Mouse (Mus musculus): ENCODE measurements around the gene Aif1. TPM values are rescaled to one million over a fixed set of nuclear protein-coding genes. Genes with fewer than 3 reads are reported as not detected.

The Aif1 gene
- total and polyA plus RNA-seq, 3 experiments: 7.0 to 14.7 (median 14.1) TPM

- DNase-seq (ENCODE audit: extremely low read depth): peak; percentile 68
- Histone ChIP-seq H3K4me1 (ENCODE audit: control insufficient read depth in 1 of 2, insufficient read depth in 2 of 2) (peaks cover 12 to 39% of the 10 kb centered on the region in 2 experiments), H3K27ac (ENCODE audit: insufficient read depth, low read depth) (no peak overlapping the region), H3K9me3 (replicated peaks; ENCODE audit: low read length) (no peaks in the 10 kb centered on the region), H3K27me3 (replicated peaks) (no peaks in the 10 kb centered on the region), H3K36me3 (replicated peaks in 1 of 2; ENCODE audit: control insufficient read depth in 1 of 2, insufficient read depth in 1 of 2, low read length in 1 of 2) (no peaks in the 10 kb centered on the region), H3K4me3 (replicated peaks in 1 of 3; ENCODE audit: low read depth in 2 of 3, low read length in 2 of 3, poor library complexity in 1 of 3) (no peak overlapping the region), H3K79me2 (replicated peaks; ENCODE audit: control insufficient read depth, extremely low read depth, insufficient read depth, poor library complexity, severe bottlenecking) (no peaks in the 10 kb centered on the region), H3K9ac (ENCODE audit: insufficient read depth, low read depth) (no peak overlapping the region), H3K4me2 (ENCODE audit: insufficient read depth, low read depth, poor library complexity, severe bottlenecking) (no peak overlapping the region)
- in situ Hi-C loops (cut with MboI; ENCODE audit: low pct_ligation_motif_present, low pct_unique_long_range_greater_than_20kb, low sequenced_read_pairs) (no loop called here), dilution Hi-C loops (cut with MboI; ENCODE audit: extremely low pct_ligation_motif_present, extremely low pct_unique_long_range_greater_than_20kb, low sequenced_read_pairs) (no loop called here)
- TF ChIP-seq BHLHE40 (IDR thresholded peaks at IDR 0.05; ENCODE audit: low read depth, low read length): no peak; the same call in 1 of the 2 replicates
- TF ChIP-seq CTCF (conservative IDR thresholded peaks at IDR 0.05 in 1 of 2, IDR thresholded peaks at IDR 0.05 in 1 of 2; ENCODE audit: low read depth in 2 of 2, low read length in 2 of 2): peak; percentile 83 to 98
- peak; percentile 100 for TF ChIP-seq SMC3 (IDR thresholded peaks at IDR 0.05; ENCODE audit: low read depth, low read length)
- no peak for TF ChIP-seq ELF1 (IDR thresholded peaks at IDR 0.05; ENCODE audit: low read depth, low read length)
- TF ChIP-seq TCF12 (IDR thresholded peaks at IDR 0.05; ENCODE audit: low read depth, low read length): peak; percentile 53; the same call in 1 of the 2 replicates
- TF ChIP-seq UBTF (IDR thresholded peaks at IDR 0.05; ENCODE audit: low read depth, low read length): no peak
- TF ChIP-seq NRF1 (IDR thresholded peaks at IDR 0.05; ENCODE audit: low read depth, low read length): no peak
- TF ChIP-seq SIN3A (IDR thresholded peaks at IDR 0.05; ENCODE audit: low read length): peak; percentile 55; the same call in 1 of the 2 replicates
- TF ChIP-seq EP300 (IDR thresholded peaks at IDR 0.05; ENCODE audit: low read length): no peak
- peak; percentile 46; the same call in 1 of the 2 replicates for TF ChIP-seq MXI1 (IDR thresholded peaks at IDR 0.05; ENCODE audit: low read depth, low read length)
- peak; percentile 68; the same call in 1 of the 2 replicates for TF ChIP-seq MEF2A (IDR thresholded peaks at IDR 0.05; ENCODE audit: borderline replicate concordance, low read depth, low read length)
- peak; percentile 98 for TF ChIP-seq RAD21 (IDR thresholded peaks at IDR 0.05; ENCODE audit: low read depth, low read length)
- no peak for TF ChIP-seq MAFK (IDR thresholded peaks at IDR 0.05; ENCODE audit: insufficient replicate concordance, low read length)
- peak; percentile 68; the same call in 1 of the 2 replicates for TF ChIP-seq MAZ (IDR thresholded peaks at IDR 0.05; ENCODE audit: low read depth, low read length)
- TF ChIP-seq IRF4 (IDR thresholded peaks at IDR 0.05; ENCODE audit: low read depth, low read length): peak; percentile 17; the same call in 1 of the 2 replicates
- peak; percentile 99 for TF ChIP-seq ZC3H11A (IDR thresholded peaks at IDR 0.05; ENCODE audit: low read depth, low read length)
- TF ChIP-seq MYC (IDR thresholded peaks at IDR 0.05; ENCODE audit: low read depth, low read length): peak; percentile 34; the same call in 1 of the 2 replicates
- no peak for TF ChIP-seq JUN (IDR thresholded peaks at IDR 0.05; ENCODE audit: insufficient read depth, low read depth, low read length)
- TF ChIP-seq ZNF384 (IDR thresholded peaks at IDR 0.05; ENCODE audit: low read depth, low read length): 0 out of 2 replicates have a peak, but pooled peaks have one; percentile 19
- no peak for TF ChIP-seq NELFE (IDR thresholded peaks at IDR 0.05; ENCODE audit: low read depth, low read length)
Measured at GRCm38 (mm10) chr17:35178528-35178927, 2.7 kb upstream of the Aif1 start.

DNA sequence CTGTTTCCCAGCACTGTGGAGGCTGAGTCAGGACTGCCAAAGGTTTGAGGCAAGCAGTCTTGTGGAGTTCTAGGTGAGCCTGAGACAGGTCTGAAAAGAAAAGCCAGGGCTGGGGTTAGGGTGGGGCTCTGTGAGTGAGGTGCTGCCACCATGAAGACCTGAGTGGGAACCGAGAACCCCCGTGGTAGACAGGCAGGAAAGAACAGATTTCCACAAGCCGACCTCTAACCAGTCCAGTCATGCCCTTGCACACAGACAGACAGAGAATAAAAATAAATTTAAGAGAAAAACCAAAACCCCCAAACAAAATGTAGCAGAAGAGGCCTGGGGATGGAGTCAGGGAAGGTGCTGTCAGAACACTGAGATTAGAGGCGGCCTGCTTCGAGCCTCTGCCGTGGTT, 486 bp downstream of the Aif1 start:
- no peak for DNase-seq (ENCODE audit: extremely low read depth)
- Histone ChIP-seq H3K4me3 (replicated peaks in 1 of 3; ENCODE audit: low read depth in 2 of 3, low read length in 2 of 3, poor library complexity in 1 of 3) (no peak overlapping the region), H3K27ac (ENCODE audit: insufficient read depth, low read depth) (peak overlapping the region; percentile 96), H3K27me3 (replicated peaks) (no peaks in the 10 kb centered on the region), H3K36me3 (replicated peaks in 1 of 2; ENCODE audit: control insufficient read depth in 1 of 2, insufficient read depth in 1 of 2, low read length in 1 of 2) (no peaks in the 10 kb centered on the region), H3K4me1 (ENCODE audit: control insufficient read depth in 1 of 2, insufficient read depth in 2 of 2) (peaks cover 17 to 53% of the 10 kb centered on the region in 2 experiments), H3K9ac (ENCODE audit: insufficient read depth, low read depth) (peak overlapping the region; percentile 21; the same call in 1 of the 2 replicates), H3K79me2 (replicated peaks; ENCODE audit: control insufficient read depth, extremely low read depth, insufficient read depth, poor library complexity, severe bottlenecking) (no peaks in the 10 kb centered on the region), H3K9me3 (replicated peaks; ENCODE audit: low read length) (no peaks in the 10 kb centered on the region), H3K4me2 (ENCODE audit: insufficient read depth, low read depth, poor library complexity, severe bottlenecking) (peak overlapping the region; percentile 3; the same call in 1 of the 2 replicates)
- dilution Hi-C loops (cut with MboI; ENCODE audit: extremely low pct_ligation_motif_present, extremely low pct_unique_long_range_greater_than_20kb, low sequenced_read_pairs): no loop called here
- in situ Hi-C loops (cut with MboI; ENCODE audit: low pct_ligation_motif_present, low pct_unique_long_range_greater_than_20kb, low sequenced_read_pairs): no loop called here
- TF ChIP-seq POLR2AphosphoS2 (IDR thresholded peaks at IDR 0.05; ENCODE audit: low read depth, low read length) (no peak), ZMIZ1 (IDR thresholded peaks at IDR 0.05; ENCODE audit: low read depth, low read length) (no peak), MAZ (IDR thresholded peaks at IDR 0.05; ENCODE audit: low read depth, low read length) (peak; percentile 45; the same call in 1 of the 2 replicates), CHD2 (IDR thresholded peaks at IDR 0.05; ENCODE audit: low read length) (no peak), ZC3H11A (IDR thresholded peaks at IDR 0.05; ENCODE audit: low read depth, low read length) (no peak), TCF12 (IDR thresholded peaks at IDR 0.05; ENCODE audit: low read depth, low read length) (peak; percentile 30; the same call in 1 of the 2 replicates), IRF4 (IDR thresholded peaks at IDR 0.05; ENCODE audit: low read depth, low read length) (peak; percentile 61; the same call in 1 of the 2 replicates), MAFK (IDR thresholded peaks at IDR 0.05; ENCODE audit: insufficient replicate concordance, low read length) (no peak), MYC (IDR thresholded peaks at IDR 0.05; ENCODE audit: low read depth, low read length) (no peak), CTCF (conservative IDR thresholded peaks at IDR 0.05 in 1 of 2, IDR thresholded peaks at IDR 0.05 in 1 of 2; ENCODE audit: low read depth in 2 of 2, low read length in 2 of 2) (no peak), TBP (conservative IDR thresholded peaks at IDR 0.05; ENCODE audit: low read depth, low read length) (no peak), USF2 (conservative IDR thresholded peaks at IDR 0.05; ENCODE audit: low read depth, low read length) (no peak), JUND (conservative IDR thresholded peaks at IDR 0.05; ENCODE audit: low read depth, low read length) (no peak), CHD1 (IDR thresholded peaks at IDR 0.05; ENCODE audit: low read depth, low read length) (peak; percentile 60; the same call in 1 of the 2 replicates), SIN3A (IDR thresholded peaks at IDR 0.05; ENCODE audit: low read length) (no peak), NELFE (IDR thresholded peaks at IDR 0.05; ENCODE audit: low read depth, low read length) (no peak), PAX5 (IDR thresholded peaks at IDR 0.05; ENCODE audit: low read length) (no peak), MEF2A (IDR thresholded peaks at IDR 0.05; ENCODE audit: borderline replicate concordance, low read depth, low read length) (peak; percentile 58; the same call in 1 of the 2 replicates), RCOR1 (conservative IDR thresholded peaks at IDR 0.05; ENCODE audit: low read depth, low read length) (no peak), NRF1 (IDR thresholded peaks at IDR 0.05; ENCODE audit: low read depth, low read length) (no peak), BHLHE40 (IDR thresholded peaks at IDR 0.05; ENCODE audit: low read depth, low read length) (peak; percentile 7; the same call in 1 of the 2 replicates), POLR2A (IDR thresholded peaks at IDR 0.05; ENCODE audit: low read depth, low read length) (peak; percentile 18; the same call in 1 of the 2 replicates)

All from CH12.LX (cell line).